Mouse (Mus musculus): Measurements from ENCODE around the gene Ccl8. TPM values are rescaled to one million over a fixed set of nuclear protein-coding genes. Genes with fewer than 3 reads are reported as not detected.

Gene Ccl8
- 1 to 10 TPM in 1 of 2 experiments, not detected in 1; 2.6 TPM for polyA plus RNA-seq (2017; shearing (Covaris generic))

DNA sequence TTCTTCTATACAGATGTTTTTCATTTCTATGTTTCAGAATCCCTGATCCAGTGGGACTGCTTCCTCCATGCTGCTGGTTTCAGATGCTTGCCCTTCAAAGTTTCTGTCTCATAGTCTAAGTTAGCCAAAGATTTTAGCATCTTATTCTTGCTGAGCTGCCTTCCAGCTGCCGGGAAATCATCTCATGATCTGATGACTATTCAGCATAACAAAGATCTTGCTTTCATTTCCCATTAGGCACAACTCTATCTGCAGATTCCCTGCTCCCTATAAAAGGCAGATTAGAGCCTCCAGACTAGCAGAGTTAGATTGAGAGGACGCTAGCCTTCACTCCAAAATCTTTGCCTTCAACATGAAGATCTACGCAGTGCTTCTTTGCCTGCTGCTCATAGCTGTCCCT is at the start of gene Ccl8:
Ccl8 (plus strand) TSS at position 301 of the 400 bp plus-strand sequence.
- no peak for ATAC-seq

DNA sequence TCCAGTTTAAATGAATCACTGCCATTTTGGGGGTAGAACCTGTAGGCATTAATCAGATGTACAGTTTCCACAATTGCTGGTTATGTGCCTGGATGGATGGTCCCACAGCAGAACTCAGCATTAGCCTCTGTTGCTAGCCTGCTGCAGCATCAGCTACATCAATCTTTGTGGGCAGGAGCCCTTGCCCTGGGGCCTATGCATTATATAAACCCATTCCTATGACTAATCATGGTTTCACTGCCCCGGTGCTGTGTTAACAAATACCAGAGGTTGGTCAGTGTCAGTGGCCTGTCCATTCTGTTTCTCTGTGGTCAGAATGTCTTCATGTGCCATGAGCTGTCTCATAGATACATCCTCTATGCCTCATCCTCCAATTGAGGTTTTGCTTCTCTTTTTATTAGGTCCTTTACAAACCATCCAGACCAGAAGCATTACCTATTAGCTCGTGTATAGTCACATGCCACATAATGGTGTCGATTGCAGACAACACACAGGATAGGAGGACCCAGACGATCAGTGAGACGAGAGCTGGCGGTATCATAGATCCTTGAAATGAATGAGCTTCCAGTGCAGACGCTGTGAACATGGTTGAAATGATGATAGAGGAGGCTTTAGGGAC is 47.9 kb upstream of the Ccl8 start:
- ATAC-seq, result no peak

DNA sequence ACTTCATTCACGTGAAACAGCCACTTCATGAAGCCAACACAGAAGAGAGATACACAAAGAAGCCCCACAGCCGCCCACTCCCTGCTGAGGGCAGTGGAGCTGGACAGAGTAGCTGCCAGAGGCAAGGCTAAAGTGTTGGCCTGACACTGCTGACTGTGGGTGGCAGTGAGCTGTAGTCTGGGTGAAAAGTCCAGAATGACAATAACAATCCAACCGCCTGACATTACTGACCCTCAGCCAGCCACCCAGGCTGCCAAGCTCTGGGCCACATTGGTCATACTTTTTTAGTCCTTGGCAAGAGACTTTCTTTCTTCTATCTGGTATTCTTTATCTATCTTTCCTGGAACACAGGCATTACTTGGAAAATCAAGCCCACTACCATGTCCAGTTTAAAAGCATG is 43.9 kb upstream of the Ccl8 start:
- no peak for ATAC-seq

DNA sequence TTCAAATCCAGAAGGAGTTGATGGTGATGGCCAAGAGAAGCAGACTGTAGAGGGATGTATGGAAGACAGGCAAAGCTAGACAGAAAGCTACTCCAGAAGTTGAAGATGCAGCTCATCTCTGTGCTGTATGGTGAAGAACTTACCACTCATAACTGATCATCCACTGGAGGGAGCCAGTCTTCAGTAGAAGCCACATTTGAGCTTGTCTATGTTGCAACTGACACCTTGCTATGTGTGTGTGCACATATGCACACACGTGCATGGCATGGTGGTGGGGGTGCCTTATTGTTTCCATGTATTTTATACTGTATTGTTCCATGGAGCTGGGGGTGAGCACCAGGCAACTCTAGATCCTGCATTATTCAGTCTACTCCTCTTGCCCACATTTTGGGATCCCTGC is 42.6 kb upstream of the Ccl8 start:
- no peak for ATAC-seq

DNA sequence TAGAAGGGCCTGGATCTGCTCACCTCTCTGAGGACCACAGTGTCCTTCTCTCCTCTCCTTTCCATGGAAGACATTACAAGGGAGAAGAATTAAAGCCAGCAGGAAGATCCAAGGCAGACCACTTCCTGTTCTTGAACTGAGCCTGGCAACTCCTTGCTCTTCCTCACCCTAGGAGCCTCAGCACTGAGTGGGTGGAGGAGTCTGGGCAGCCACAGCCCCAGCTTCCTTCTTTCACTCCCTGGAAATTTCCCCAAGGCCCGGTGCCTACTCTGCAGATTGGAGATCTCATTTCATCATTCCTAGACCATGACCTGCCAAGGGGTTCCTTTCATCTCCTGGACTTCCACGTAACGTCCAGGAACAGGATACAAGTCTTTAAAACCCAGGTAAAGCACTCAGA is 42.0 kb upstream of the Ccl8 start:
- ATAC-seq, result no peak

DNA sequence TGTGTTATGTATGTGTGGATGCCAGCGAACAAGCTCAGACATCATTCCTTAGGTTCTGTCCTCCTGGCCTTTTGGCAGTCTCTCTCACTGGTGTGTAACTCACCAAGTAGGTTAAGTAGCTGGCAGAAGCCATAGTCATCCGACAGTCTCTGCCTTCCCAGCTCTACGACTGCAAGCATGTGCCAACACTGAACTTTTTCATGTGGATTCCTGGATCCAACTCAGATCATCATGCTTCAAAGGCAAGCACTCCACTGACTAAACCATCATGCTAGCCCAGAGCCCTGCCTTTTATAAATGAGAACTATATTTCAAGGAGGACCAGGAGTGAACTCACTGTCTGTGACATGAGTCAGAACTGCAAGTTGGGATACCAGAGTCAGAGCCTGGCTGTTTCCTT is 41.3 kb upstream of the Ccl8 start:
- no peak for ATAC-seq

DNA sequence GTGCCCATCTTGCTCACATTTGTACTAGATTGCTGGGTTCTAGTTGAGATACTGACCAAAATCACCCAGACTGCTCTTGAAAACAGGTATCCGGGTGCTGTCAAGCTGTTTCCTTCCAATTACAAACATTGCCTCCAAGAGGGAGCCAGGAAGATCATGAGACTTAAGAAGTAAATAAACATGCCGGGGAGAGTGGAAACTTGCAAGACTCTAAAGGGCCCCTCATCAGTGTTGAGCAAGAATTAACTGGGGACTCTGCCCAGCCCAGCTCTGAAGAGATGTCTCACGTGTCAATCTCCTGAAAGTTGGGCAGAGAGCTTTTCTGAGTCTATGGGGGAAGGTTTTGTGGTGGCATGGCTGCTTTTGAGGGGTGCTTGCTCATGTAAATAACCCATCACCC is 38.0 kb upstream of the Ccl8 start:
- ATAC-seq, result no peak

DNA sequence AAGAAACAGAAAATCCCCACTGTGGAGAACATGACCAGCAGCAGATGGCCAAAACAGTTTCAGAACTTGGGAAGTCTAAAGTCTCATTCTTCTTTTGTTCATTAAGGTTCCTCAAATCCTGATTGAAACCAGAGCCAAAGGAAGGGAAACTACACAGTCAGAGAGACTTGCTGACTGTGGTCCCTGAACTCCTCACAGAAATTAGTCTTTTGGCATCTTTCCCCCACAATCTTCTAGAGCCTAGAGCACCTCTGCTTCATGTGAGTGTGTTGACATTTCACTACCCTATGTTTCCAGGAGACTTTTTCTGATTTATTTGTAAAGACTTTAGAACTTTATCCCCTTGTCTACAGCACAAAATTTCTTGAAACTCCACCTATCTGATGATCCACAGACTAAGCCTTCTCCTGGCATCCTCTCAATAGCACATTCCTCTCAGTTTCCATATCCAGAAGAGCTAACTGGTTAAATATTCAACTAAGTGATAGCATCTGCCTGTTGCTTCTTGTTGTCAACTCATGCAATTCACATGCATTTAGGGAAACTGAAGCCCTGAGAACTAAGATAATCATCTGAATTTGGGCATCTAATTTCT is 36.8 kb upstream of the Ccl8 start:
- ATAC-seq, result no peak

DNA sequence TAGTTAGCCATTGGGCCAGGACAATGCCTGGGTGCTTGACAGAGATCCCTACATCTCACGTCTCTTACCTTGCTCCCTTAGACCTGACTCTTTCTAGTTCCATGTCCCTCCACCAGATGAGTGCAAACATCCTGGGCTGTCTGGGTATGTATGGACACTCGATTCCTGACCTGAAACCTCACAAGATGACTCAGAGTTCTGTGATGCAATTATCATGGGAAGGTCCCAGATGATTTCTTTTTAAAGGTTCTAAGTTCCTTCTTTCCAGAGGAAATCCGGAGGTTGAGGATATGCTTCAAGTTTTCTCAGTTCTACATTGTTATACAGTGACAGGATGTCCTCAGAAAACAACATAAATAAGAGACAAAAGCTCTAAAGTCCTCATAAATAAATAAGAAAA is 34.1 kb upstream of the Ccl8 start:
- no peak for ATAC-seq

DNA sequence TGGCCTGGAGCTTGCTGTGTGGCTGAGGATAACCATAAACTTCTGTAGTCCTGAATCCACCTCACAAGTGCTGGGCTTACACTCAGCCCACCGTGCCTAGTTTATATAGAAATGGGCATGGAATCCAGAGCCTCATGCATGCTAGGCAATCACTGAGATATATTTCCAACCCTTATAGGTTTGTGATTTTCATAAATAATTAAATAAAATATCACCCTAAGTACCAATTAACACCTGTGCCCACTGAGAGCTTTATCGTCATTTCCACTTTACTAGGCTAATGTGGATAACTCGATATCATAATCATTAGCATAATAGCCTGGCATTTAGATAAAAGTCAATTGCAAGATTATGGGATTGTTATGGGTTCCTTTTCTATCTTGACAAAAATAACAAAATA is 30.6 kb upstream of the Ccl8 start:
- ATAC-seq, result no peak

DNA sequence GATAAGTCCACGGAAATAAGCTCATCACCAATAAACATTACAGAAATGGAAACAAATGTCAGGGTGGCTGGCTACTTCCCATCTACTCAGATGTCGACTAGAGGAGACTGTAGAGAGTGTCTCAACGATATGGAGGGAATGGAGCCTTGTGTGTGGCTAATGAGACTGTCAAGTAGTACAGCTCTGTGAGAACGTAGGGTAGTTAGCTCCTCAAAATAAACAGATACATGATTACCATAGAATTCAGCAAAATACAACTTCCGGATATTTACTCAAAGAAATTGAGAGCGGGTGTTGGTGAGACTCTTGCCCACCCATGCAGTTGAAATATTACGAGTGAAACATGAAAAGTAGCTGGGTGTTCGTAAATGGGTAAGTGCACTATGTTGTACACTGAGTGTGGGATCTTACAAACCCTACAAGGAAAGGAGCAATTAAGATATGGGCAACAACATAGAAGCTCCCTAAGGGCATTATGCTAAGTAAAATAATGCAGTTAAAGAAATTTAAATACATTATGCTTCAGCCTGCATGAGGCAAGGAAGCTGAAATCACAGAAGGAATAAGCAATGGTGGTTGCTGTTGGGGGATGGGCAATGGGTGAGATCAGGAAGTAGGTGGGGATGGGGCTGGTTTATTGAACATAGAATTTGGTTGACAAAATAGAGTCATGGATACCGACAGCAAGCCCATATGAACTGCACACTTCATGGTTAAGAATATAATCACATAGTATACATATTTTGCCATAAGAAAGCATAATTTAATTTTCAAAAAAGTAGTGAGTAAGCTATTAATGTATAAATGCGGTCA is 15.3 kb upstream of the Ccl8 start:
- no peak for ATAC-seq

DNA sequence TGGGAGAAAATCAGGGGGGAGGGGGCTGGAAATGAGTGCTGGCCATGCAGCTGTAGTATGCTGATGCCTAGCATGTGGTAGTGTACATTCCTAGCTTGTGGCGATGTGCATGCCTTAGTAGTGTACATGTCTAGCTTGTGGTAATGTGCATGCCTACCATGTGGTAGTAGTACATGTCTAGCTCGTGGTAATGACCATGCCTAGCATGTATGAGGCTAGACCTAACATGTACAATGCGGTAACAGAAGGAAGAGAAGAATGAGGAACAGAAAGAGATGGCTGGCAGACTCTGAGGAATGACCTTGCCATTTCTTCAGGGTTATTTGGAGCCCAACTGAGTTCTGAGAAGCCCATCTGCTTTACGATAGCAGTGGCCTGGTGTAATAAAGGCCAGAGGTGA is 13.9 kb upstream of the Ccl8 start:
- ATAC-seq, result no peak

DNA sequence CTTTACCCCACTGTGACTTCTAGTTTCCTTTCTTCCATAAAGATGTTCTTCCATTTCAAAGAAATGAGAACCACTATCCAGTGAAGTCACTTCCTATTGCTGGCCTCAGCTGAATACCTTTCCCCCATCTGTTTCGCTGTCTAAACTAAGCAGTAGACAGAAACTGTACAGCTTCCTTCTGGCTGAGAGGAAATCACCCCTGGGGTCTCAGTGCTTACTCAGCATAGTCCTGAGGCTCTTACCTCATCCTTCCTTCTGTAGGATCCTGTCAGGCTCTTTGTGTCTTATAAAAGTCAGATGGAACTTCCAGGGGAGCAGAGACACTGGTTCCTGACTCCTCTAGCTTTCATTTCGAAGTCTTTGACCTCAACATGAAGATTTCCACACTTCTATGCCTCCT is 13.5 kb upstream of the Ccl8 start, which contains the start of gene Ccl12:
Ccl12 (plus strand) TSS at position 317 of the 400 bp plus-strand sequence.
- ATAC-seq, result no peak

DNA sequence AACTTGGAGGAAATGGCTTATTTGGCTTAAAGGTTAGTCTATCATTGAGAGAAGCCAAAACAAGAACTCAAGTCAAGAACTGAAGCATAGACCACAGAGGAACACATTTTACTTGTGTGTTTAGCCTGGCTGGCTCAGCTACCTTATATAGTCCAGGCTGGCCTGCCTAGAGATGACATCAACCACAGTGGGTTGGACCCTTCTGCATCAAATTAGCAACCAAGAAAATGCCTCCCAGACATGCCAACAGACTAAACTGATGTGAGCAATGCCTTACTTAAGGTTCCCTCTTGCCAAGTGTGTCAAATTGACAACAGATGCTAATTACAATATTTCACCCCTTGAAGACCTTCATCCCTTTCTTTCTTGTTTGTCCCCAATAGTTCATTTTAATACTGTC is 5.4 kb upstream of the Ccl8 start:
- ATAC-seq, result no peak

DNA sequence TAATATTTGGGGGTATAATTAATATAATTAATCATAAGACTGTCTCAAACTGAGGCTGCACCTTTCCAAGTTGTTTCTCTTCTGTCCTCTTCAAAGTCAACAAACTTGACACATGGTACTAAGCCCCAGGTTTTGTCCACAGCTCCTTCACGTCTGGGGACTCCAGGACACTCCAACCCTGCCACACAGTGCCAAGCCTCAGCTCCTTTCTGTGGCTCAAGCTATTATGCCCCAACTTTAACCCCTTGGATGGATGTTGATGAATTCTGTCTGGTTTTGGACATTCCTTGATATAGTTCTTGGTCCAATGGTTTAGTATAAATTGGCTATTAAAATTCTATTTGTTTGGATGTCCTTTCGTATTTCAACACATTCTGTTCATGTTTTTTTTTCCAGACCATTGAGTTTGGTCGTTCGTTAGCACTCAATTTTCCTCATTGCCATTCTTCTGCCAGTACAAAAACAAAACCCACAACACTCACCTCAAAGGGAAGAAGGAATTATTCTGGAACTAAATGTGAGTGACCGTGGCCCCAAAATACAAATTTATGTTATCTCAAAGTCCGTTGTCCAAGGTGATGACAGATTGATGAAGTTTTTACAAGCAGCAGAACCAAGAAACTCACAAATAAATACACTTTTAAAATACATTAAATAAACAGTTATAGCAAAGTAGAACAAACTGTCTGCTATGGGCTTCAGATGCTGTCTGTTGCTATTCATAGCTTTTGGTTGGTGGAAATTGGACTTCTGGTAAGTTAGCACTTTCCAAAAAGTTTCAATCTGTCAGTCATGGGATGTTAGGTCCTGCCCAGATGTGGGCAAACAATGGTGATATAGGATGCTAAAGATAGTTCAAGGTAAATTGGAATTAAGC is 4.4 kb upstream of the Ccl8 start:
- ATAC-seq, result no peak

DNA sequence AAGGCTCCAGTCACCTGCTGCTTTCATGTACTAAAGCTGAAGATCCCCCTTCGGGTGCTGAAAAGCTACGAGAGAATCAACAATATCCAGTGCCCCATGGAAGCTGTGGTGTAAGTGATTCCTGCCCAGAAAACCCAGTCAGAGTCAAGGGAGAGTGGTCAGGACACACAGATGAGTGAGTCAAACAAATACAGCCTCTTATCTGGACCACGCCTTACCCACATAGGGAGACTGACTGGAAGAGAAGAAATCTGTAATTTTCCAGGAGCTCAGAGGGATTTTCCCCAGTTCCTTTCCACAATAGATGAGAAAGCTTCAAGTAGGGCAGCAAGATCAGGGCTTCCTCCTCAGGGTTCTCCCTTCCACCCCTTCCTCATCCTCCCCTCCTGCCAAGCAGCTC is 1.1 kb downstream of the Ccl8 start:
- no peak for ATAC-seq

DNA sequence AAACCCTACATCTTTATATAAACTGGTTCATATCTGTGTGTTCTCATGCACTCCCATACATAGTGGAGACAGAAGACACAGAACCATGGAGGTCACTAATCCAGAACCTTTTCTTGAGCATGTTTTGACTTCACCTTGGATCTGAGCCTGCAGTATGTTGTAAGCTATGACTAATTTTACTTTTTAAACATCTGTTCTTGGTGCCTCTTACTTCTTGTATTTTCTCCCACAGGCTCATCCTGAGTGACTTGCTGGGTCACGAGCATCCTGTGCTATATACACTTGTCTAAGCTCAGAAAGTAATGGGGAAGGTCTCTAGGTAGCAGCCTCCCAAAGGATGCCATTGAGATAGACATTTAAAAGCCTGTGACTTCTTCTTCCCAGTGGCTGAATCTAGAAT is 18.0 kb downstream of the Ccl8 start:
- no peak for ATAC-seq

DNA sequence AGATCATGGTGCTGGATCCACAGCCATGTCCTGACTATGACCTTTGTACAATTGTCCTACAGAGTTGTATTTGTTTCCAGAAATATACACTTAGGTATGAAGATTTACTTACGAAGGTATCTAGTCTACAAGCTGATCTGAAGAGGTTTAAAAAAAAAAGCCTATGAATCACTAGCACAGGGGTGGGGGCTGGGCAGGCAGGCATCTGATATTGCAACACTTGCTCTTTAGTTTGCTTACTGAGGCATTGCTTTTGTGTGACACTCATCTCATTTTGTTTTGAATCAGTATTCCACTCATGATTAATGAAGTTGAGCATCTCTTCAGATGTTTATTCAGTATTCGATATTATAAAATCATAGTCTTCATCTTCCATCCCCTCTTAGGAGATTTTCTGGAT is 21.2 kb downstream of the Ccl8 start:
- no peak for ATAC-seq

DNA sequence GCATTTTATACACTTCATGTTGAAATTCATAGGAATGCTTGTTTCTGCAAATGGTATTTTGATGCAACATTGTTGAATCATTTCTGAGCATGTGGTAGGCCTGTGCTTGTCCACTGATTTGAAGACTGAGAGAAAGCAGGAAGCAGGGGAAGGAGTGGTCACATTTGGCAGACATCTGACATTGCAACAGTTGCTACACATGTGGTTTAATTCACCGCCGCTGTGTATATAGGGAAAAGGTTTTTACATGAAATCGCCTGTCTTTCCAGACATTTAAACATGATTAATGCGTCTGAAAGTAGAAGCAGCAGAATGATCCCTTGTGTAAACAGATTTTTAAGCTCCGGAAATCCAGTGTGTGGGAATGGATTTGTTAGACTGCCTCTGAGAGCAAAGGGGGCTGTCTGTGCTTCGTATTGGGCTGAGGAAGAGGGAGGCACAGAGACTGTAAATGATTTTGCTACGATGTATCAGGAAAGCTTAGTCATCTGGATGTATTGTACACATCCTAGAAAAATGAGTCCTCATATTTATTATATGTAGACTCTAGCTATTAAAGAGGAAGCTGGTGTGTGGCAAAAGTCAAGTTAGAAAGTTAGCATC is 24.6 kb downstream of the Ccl8 start:
- ATAC-seq, result no peak

DNA sequence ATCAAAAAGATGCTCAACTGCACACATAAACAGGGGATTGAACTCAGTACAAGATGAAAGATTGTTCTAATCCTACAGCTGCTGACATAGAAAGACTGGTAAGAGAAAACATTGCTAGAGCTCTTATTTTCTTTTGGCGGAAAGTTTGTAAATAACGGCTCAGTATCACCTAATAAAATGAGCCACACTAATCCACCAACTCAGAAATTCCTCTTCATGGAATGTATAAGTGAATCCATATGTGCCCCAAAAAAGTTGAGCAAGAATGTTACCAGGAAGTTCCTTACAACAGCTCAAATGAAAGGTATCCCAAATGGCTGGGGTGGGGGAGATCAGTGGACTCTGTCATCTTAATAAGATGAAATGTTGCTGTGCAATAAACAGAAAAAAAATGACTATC is 44.1 kb downstream of the Ccl8 start:
- ATAC-seq, result no peak

DNA sequence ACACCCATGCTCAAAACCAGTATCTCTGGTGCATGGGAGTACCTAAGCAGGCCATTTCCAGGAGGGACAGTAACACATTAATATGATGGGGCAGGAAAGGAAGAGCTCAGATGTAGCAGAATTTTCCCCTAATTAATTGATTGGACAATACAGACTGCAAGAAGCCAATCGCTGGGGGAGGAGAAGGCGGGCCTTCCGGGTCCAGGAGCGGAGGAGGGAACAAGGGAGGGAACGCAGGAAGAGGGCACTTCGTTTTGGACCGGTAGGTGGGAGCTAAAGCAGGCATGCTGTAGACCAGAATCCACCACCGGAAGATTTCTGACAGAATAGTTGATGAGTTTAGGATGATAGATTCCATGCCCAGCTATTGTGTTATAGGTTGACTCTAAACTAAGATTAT is 48.3 kb downstream of the Ccl8 start:
- no peak for ATAC-seq

Data from activated CD4-positive, CD25-positive, alpha-beta regulatory T cell, adult 4 months (primary cell).